ENCODE assay signal across 9 mouse cellular contexts in genomic region chr15:84758493-84758892, GRCm38 (mm10). TPM values are rescaled to one million over a fixed set of nuclear protein-coding genes. Genes with fewer than 3 reads are reported as not detected.
A peak's percentile ranks its signal among the peaks of the same experiment; 100 is the strongest.
DNase-seq lines count a peak whose midpoint lies in the region; ATAC-seq lines count a peak whose summit lies in the region.
"Had no signal": no experiment of that assay in that cellular context is flagged by ENCODE, and none has a peak within 500 bp of the region (broad histone marks: within the 10 kb centered on the region; RNA-seq: fewer than 3 reads in every experiment).

No protein-coding gene starts in this region.

- intact Hi-C loops in left cerebral cortex, postnatal 14 days (cut with DNase I) = loop anchor here (5.0 to 10.0 kb wide), 2 partner anchors 136 to 164 kb away; partner anchors contain the start of genes Gm29666 and Nup50

- ATAC-seq in cerebellum, adult (ENCODE audit: insufficient number of reproducible peaks, low FRiP score, low TSS enrichment) = no peak
- no peak for ATAC-seq in monocyte, adult 5-6 weeks (replicated peaks; ENCODE audit: insufficient number of reproducible peaks, low FRiP score, low TSS enrichment, poor library complexity, severe bottlenecking)

- peak; percentile 32 for DNase-seq in cerebellum, adult 11 months
- DNase-seq in left cerebral cortex, postnatal 14 days (ENCODE audit: low spot score in 2 of 2) = peak; percentile 45 to 58
- no peak for DNase-seq in left cerebral cortex, adult 8-10 months (ENCODE audit: low spot score in 2 of 2)
- peak; percentile 66 for DNase-seq in MN1 (ENCODE audit: low spot score)
- DNase-seq in embryo, embryonic 10.5 days (ENCODE audit: low spot score) = peak; percentile 79
- peak; percentile 45 for DNase-seq in naive thymus-derived CD4-positive, alpha-beta T cell, adult 2 months (ENCODE audit: low read depth)

RNA-seq across cellular contexts. Expression of gene Arhgap8, which starts 38.6 kb away (rescaled TPM):
- total RNA-seq in left cerebral cortex, postnatal 14 days (2021) = under 1 TPM in 1 of 2 experiments, not detected in 1; 0.40 TPM
- under 1 TPM in 2 of 4 experiments, not detected in 2; 0.26 to 0.28 TPM for total RNA-seq in left cerebral cortex, adult 8-10 months (2022)
- not detected in 3 replicates for total RNA-seq in monocyte, adult 5-6 weeks (2017)
- total RNA-seq: hematopoietic stem cell, adult 5-6 weeks had no signal

Comparison
In these comparisons a context has a peak if more than half of its experiments do, and no peak if none do; other contexts are left out.
1. DNase-seq: peak in cerebellum, adult 11 months (single experiment), left cerebral cortex, postnatal 14 days (2 of 2), MN1 (single experiment), embryo, embryonic 10.5 days (single experiment) and naive thymus-derived CD4-positive, alpha-beta T cell, adult 2 months (single experiment); none in left cerebral cortex, adult 8-10 months (0 of 2).